Mouse (Mus musculus): ENCODE results near the gene Kcnab1.

GRCm38 (mm10) chr3:65340173-65340951, 231.2 kb downstream of the Kcnab1 start:
- TF ChIP-seq POLR2A (IDR thresholded peaks at IDR 0.05; ENCODE audit: borderline replicate concordance, extremely low read depth, insufficient read depth, insufficient read length, poor library complexity, severe bottlenecking): no peak
- no peak for TF ChIP-seq CTCF (IDR thresholded peaks at IDR 0.05; ENCODE audit: borderline replicate concordance, extremely low read depth, insufficient read depth, insufficient read length)

Measured in brain, embryonic 14.5 days (tissue).